Mouse (Mus musculus) liver, embryonic 16.5 days (tissue): Measurements from ENCODE around the gene Sbf1. TPM values are rescaled to one million over a fixed set of nuclear protein-coding genes. Genes with fewer than 3 reads are reported as not detected.

Source experiments
- ATAC-seq: fragments of 200-750 bp; cut with Nextera tagmentation; 2 replicates; pipeline ENCODE4 v1.8.0; 2017; ENCODE audit warnings: low read depth, mild to moderate bottlenecking, moderate number of reproducible peaks, moderate library complexity
- H3K27ac ChIP-seq: fragments of 300-500 bp; sonication (generic); 2 replicates; pipeline ENCODE4 v1.5.1; 2014; ENCODE audit warnings: mild to moderate bottlenecking, low read length
- H3K27me3 ChIP-seq: fragments of 300-500 bp; sonication (generic); 2 replicates; pipeline ENCODE4 v1.6.1; 2014; ENCODE audit warnings: low read depth, low read length, mixed read lengths; ENCODE audit not compliant: control insufficient read depth, insufficient read depth
- H3K36me3 ChIP-seq: fragments of 300-500 bp; sonication (generic); 2 replicates; pipeline ENCODE4 v1.6.1; 2014; ENCODE audit warnings: mild to moderate bottlenecking; ENCODE audit not compliant: control insufficient read depth, insufficient read depth
- H3K4me1 ChIP-seq: fragments of 300-500 bp; sonication (generic); 2 replicates; pipeline ENCODE4 v1.6.1; 2014; ENCODE audit warnings: low read depth, low read length, mixed read lengths; ENCODE audit not compliant: control insufficient read depth
- H3K4me2 ChIP-seq: fragments of 300-500 bp; sonication (generic); 2 replicates; pipeline ENCODE4 v1.6.1; 2014; ENCODE audit warnings: low read depth, low read length, mixed read lengths
- H3K4me3 ChIP-seq: fragments of 300-500 bp; sonication (generic); 2 replicates; pipeline ENCODE4 v1.5.1; 2014; ENCODE audit warnings: low read depth, mild to moderate bottlenecking, low read length
- H3K9ac ChIP-seq: fragments of 300-500 bp; sonication (generic); 2 replicates; pipeline ENCODE4 v1.6.1; 2014; ENCODE audit warnings: low read depth, low read length
- H3K9me3 ChIP-seq: fragments of 300-500 bp; sonication (generic); replicated peaks from 2 replicates; pipeline ENCODE4 v1.6.1; 2016; ENCODE audit warnings: low read length; ENCODE audit not compliant: control insufficient read depth
- WGBS: fragments of 180-500 bp; shearing (Covaris S2); extraction: QIAGEN DNeasy Blood & Tissue Kit; methylation state at CpG from one replicate; pipeline ENCODE4 v1.1.7; 2014; ENCODE audit not compliant: insufficient replicate concordance; 5-methylcytosine and 5-hydroxymethylcytosine counted together
- polyA plus RNA-seq: library from polyadenylated mRNA; unstranded; fragments of >200 nt; fragmentation: Nextera tagmentation; extraction: Ambion mirVana; gene quantifications from 2 replicates; pipeline ENCODE4 v1.2.1, GENCODE M21; 2015

Sbf1 gene
- polyA plus RNA-seq, 1 experiment from 2014 or later = 23.1 TPM

DNA sequence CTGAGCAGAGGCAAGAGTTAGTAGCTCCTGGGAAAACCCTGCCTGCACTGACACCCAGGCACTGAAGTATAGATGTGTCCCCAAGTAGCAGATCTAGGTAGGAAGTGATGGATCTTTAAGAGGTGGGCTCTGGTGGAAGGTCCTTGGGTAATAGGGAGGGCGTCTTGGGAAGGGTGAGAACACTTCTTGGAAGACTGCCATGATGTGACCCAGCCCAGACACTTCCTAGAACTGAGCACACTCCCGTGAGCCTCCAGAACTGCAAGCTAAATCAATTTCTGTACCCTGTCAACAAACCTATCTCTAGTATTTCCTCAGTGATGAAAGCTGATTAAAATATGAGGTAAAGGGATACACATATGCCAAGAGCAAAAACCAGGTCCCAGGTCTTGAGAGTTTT is 22.3 kb downstream of the Sbf1 start:
- Histone ChIP-seq H3K36me3 (peaks cover 28% of the 10 kb centered on the region), H3K9me3 (no peaks in the 10 kb centered on the region), H3K4me3 (no peak overlapping the region), H3K9ac (no peak overlapping the region), H3K27ac (no peak overlapping the region), H3K4me2 (no peak overlapping the region), H3K4me1 (peaks cover 19% of the 10 kb centered on the region), H3K27me3 (no peaks in the 10 kb centered on the region)
- 29% methylated on average over 2 of the region's 2 CpGs for WGBS
- no peak for ATAC-seq

- peaks cover 36% of the 10 kb centered on the region for H3K36me3 ChIP-seq
- ATAC-seq = peak; percentile 73
- WGBS = 44% methylated on average over 3 of the region's 3 CpGs
Observed at GRCm38 (mm10) chr15:89291521-89291920, 23.6 kb downstream of the Sbf1 start.

DNA sequence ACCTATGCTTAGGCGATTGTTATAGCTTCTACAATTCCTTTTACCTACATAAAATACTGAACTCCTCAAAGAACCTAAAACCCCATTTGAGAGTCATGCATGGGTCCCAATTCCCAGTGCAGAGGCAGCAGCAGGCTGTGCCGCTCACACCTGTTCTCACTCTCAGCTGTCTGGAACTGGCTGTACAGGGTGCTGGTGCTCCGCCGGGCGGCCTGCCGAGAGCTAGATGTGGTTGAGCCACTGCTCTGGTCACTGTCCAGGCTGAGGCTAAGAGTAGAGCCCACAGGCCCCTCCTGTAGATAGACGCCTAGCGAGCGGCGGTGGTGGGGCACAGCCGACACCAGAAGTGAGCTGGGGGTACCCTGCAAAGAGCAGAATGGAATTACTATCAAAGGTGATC is 25.7 kb downstream of the Sbf1 start:
- no peak for ATAC-seq
- no peak overlapping the region for H3K27ac ChIP-seq
- peaks cover 30% of the 10 kb centered on the region for H3K36me3 ChIP-seq
- H3K9ac ChIP-seq = no peak overlapping the region
- H3K27me3 ChIP-seq = no peaks in the 10 kb centered on the region
- H3K4me3 ChIP-seq = no peak overlapping the region
- WGBS = 89% methylated on average over 11 of the region's 11 CpGs
- H3K9me3 ChIP-seq = no peaks in the 10 kb centered on the region
- no peak overlapping the region for H3K4me2 ChIP-seq
- H3K4me1 ChIP-seq = peaks cover 34% of the 10 kb centered on the region

More at GRCm38 (mm10) chr15:89291521-89291920, 23.6 kb downstream of the Sbf1 start:
- Histone ChIP-seq H3K4me2 (no peak overlapping the region), H3K9ac (no peak overlapping the region), H3K4me3 (no peak overlapping the region), H3K27ac (no peak overlapping the region), H3K27me3 (no peaks in the 10 kb centered on the region), H3K4me1 (peaks cover 21% of the 10 kb centered on the region), H3K9me3 (no peaks in the 10 kb centered on the region)

GRCm38 (mm10) chr15:89288227-89288767 is 26.8 kb downstream of the Sbf1 start:
- Histone ChIP-seq H3K4me1 (peaks cover 39% of the 10 kb centered on the region), H3K27me3 (no peaks in the 10 kb centered on the region), H3K27ac (no peak overlapping the region), H3K4me3 (no peak overlapping the region), H3K36me3 (peaks cover 22% of the 10 kb centered on the region), H3K9ac (no peak overlapping the region), H3K9me3 (no peaks in the 10 kb centered on the region), H3K4me2 (no peak overlapping the region)
- 84% methylated on average over 23 of the region's 23 CpGs for WGBS
- no peak for ATAC-seq

GRCm38 (mm10) chr15:89286582-89286981 is 28.5 kb downstream of the Sbf1 start:
- Histone ChIP-seq H3K36me3 (peaks cover 29% of the 10 kb centered on the region), H3K27me3 (no peaks in the 10 kb centered on the region), H3K9ac (no peak overlapping the region), H3K27ac (no peak overlapping the region), H3K4me3 (no peak overlapping the region; the same call in 1 of the 2 replicates), H3K4me1 (peaks cover 31% of the 10 kb centered on the region), H3K4me2 (no peak overlapping the region), H3K9me3 (no peaks in the 10 kb centered on the region)
- whole genome bisulfite sequencing = 77% methylated on average over 5 of the region's 5 CpGs
- ATAC-seq = no peak

DNA sequence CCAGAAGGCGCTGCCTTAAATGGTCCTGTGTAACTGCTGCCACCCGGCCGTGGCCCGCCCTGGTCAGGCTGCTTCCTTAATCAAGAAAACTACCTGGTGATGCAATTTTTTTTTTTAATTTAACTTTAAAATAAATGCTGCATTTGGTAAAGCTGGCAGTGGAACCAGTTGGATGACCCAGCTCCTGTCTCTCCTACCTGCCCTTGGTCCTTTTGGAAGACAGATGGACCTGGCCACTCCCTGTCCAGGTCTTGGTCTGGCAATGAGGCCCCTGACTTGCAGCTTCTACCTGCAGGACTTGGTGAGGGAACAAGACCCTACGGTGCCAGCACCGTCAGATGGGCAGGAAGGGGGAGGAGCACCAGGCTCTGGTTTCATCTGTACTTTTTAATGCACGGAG is 29.0 kb downstream of the Sbf1 start:
- WGBS = 51% methylated on average over 7 of the region's 7 CpGs
- peak overlapping the region; percentile 87 for H3K27ac ChIP-seq
- H3K36me3 ChIP-seq = peaks cover 32% of the 10 kb centered on the region
- H3K27me3 ChIP-seq = no peaks in the 10 kb centered on the region
- H3K4me1 ChIP-seq = peaks cover 28% of the 10 kb centered on the region
- peak overlapping the region; percentile 50 for H3K9ac ChIP-seq
- H3K4me2 ChIP-seq = peak overlapping the region; percentile 53
- H3K9me3 ChIP-seq = no peaks in the 10 kb centered on the region
- peak overlapping the region; percentile 29 for H3K4me3 ChIP-seq
- ATAC-seq = no peak

DNA sequence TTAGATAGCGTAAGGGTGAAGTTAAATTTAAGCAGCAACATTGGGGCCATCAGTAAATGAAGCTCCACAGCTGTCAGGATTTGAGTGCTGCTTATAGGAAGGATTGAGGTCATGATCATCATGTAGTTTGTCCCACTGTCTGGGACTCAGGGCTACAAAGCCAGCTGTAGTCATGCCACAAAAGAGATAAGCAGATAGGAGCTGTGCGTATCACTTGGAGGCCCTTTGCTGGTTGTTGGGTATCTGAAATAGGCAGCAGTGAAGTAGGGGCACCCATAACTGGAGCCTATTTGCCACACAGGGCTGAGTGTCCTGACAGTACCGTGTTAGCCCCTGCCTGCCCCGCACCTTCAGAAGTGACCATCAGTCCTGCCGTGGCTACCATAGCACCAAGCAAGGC is 29.6 kb downstream of the Sbf1 start:
- peaks cover 28% of the 10 kb centered on the region for H3K4me1 ChIP-seq
- peak overlapping the region; percentile 50 for H3K9ac ChIP-seq
- peak overlapping the region; percentile 29 for H3K4me3 ChIP-seq
- WGBS = 42% methylated on average over 5 of the region's 5 CpGs
- H3K9me3 ChIP-seq = no peaks in the 10 kb centered on the region
- H3K27ac ChIP-seq = peak overlapping the region; percentile 87
- H3K36me3 ChIP-seq = peaks cover 37% of the 10 kb centered on the region
- H3K4me2 ChIP-seq = peak overlapping the region; percentile 53
- no peaks in the 10 kb centered on the region for H3K27me3 ChIP-seq
- ATAC-seq = peak; percentile 91

GRCm38 (mm10) chr15:89285004-89285403 is 30.1 kb downstream of the Sbf1 start:
- H3K4me1 ChIP-seq = peaks cover 28% of the 10 kb centered on the region
- no peaks in the 10 kb centered on the region for H3K27me3 ChIP-seq
- H3K36me3 ChIP-seq = peaks cover 42% of the 10 kb centered on the region
- H3K27ac ChIP-seq = peak overlapping the region; percentile 87
- no peaks in the 10 kb centered on the region for H3K9me3 ChIP-seq
- no peak overlapping the region for H3K4me3 ChIP-seq
- peak overlapping the region; percentile 53 for H3K4me2 ChIP-seq
- H3K9ac ChIP-seq = no peak overlapping the region
- ATAC-seq = peak; percentile 81

DNA sequence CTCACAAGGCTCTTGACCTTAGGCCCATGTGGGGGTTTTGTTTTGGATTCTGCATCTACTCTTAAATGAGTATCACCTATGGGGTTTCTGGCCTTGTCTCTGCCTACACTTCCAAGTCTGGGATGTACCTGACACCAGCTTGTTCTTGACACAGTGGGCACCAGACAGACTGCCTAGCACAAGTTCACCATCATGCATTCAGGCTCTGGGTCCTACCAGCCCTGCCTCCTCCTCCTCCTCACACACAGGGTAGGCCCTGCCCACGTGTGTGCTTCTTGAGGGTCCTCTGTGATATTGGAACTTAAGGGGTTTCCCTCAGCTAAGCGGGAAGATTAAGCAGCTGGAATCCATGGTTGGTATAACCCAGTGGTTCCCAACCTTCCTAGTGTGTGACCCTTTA is 31.0 kb downstream of the Sbf1 start:
- Histone ChIP-seq H3K4me3 (no peak overlapping the region), H3K9ac (no peak overlapping the region; the same call in 1 of the 2 replicates), H3K4me1 (peaks cover 28% of the 10 kb centered on the region), H3K36me3 (peaks cover 47% of the 10 kb centered on the region), H3K9me3 (no peaks in the 10 kb centered on the region), H3K27ac (peak overlapping the region; percentile 46), H3K27me3 (no peaks in the 10 kb centered on the region), H3K4me2 (no peak overlapping the region)
- 78% methylated on average over 2 of the region's 2 CpGs for WGBS
- ATAC-seq = no peak
